Mouse (Mus musculus) forebrain, embryonic 12.5 days (tissue): ENCODE results near the gene Slit1. TPM values are rescaled to one million over a fixed set of nuclear protein-coding genes. Genes with fewer than 3 reads are reported as not detected.
A peak's percentile ranks its signal among the peaks of the same experiment; 100 is the strongest.

Experiments used
- ATAC-seq: fragments of 200-750 bp; cut with Nextera tagmentation; 2 replicates; pipeline ENCODE4 v1.8.0; 2017; ENCODE audit warnings: moderate TSS enrichment; ENCODE audit not compliant: low FRiP score
- H3K27ac ChIP-seq: fragments of 300-500 bp; sonication (generic); 2 replicates; pipeline ENCODE4 v1.5.1; 2016; ENCODE audit warnings: mild to moderate bottlenecking
- H3K27me3 ChIP-seq: fragments of 300-500 bp; sonication (generic); 2 replicates; pipeline ENCODE4 v1.6.1; 2016; ENCODE audit warnings: mild to moderate bottlenecking
- H3K36me3 ChIP-seq: fragments of 300-500 bp; sonication (generic); replicated peaks from 2 replicates; pipeline ENCODE4 v1.6.1; 2016; ENCODE audit warnings: mild to moderate bottlenecking
- H3K4me1 ChIP-seq: fragments of 300-500 bp; sonication (generic); 2 replicates; pipeline ENCODE4 v1.6.1; 2016
- H3K4me2 ChIP-seq: fragments of 300-500 bp; sonication (generic); 2 replicates; pipeline ENCODE4 v1.6.1; 2016; ENCODE audit warnings: mild to moderate bottlenecking, moderate library complexity
- H3K4me3 ChIP-seq: fragments of 300-500 bp; sonication (generic); replicated peaks from 2 replicates; pipeline ENCODE4 v1.5.1; 2016; ENCODE audit warnings: mild to moderate bottlenecking
- H3K9ac ChIP-seq: fragments of 300-500 bp; sonication (generic); 2 replicates; pipeline ENCODE4 v1.6.1; 2016; ENCODE audit warnings: mild to moderate bottlenecking
- H3K9me3 ChIP-seq: fragments of 300-500 bp; sonication (generic); 2 replicates; pipeline ENCODE4 v1.6.1; 2016
- WGBS: fragments of 180-500 bp; shearing (Covaris S2); methylation state at CpG from one replicate; pipeline ENCODE4 v1.1.7; 2016; 5-methylcytosine and 5-hydroxymethylcytosine counted together
- polyA plus RNA-seq: library from polyadenylated mRNA; unstranded; fragments of >200 nt; fragmentation: Nextera tagmentation; extraction: Ambion mirVana; gene quantifications from 2 replicates; pipeline ENCODE4 v1.2.1, GENCODE M21; 2016

Gene Slit1
- polyA plus RNA-seq, 1 experiment from 2014 or later = 11.0 TPM

- Histone ChIP-seq H3K4me3 (no peak overlapping the region), H3K36me3 (no peaks in the 10 kb centered on the region)
- 21% methylated on average over 19 of the region's 19 CpGs for WGBS
Measured at GRCm38 (mm10) chr19:41716233-41717218, 26.9 kb downstream of the Slit1 start.

GRCm38 (mm10) chr19:41714431-41714917 lies 29.0 kb downstream of the Slit1 start:
- Histone ChIP-seq H3K27me3 (peaks cover 40% of the 10 kb centered on the region), H3K9ac (no peak overlapping the region), H3K4me2 (no peak overlapping the region), H3K9me3 (no peaks in the 10 kb centered on the region), H3K4me3 (no peak overlapping the region), H3K27ac (peak overlapping the region; percentile 59; the same call in 1 of the 2 replicates), H3K4me1 (peaks cover 38% of the 10 kb centered on the region), H3K36me3 (no peaks in the 10 kb centered on the region)
- WGBS = 39% methylated on average over 9 of the region's 9 CpGs
- ATAC-seq = no peak

More at GRCm38 (mm10) chr19:41716233-41717218, 26.9 kb downstream of the Slit1 start:
- peak; percentile 67 for ATAC-seq
- Histone ChIP-seq H3K27me3 (peaks cover 54% of the 10 kb centered on the region), H3K4me1 (peaks cover 38% of the 10 kb centered on the region), H3K4me2 (no peak overlapping the region), H3K27ac (peak overlapping the region; percentile 56; the same call in 1 of the 2 replicates), H3K9me3 (no peaks in the 10 kb centered on the region), H3K9ac (no peak overlapping the region)

- H3K36me3 ChIP-seq = no peaks in the 10 kb centered on the region
- H3K27me3 ChIP-seq = peaks cover 25% of the 10 kb centered on the region; the same call in 1 of the 2 replicates
- no peak overlapping the region for H3K9ac ChIP-seq
- WGBS = 93% methylated on average over 8 of the region's 8 CpGs
- peaks cover 34% of the 10 kb centered on the region for H3K4me1 ChIP-seq
- ATAC-seq = no peak
- H3K4me2 ChIP-seq = no peak overlapping the region
- no peak overlapping the region for H3K4me3 ChIP-seq
- no peak overlapping the region for H3K27ac ChIP-seq
- no peaks in the 10 kb centered on the region for H3K9me3 ChIP-seq
Measured at GRCm38 (mm10) chr19:41712829-41713228, 30.6 kb downstream of the Slit1 start.

- H3K4me2 ChIP-seq = no peak overlapping the region
- H3K27ac ChIP-seq = no peak overlapping the region
- peaks cover 34% of the 10 kb centered on the region for H3K4me1 ChIP-seq
- WGBS = 91% methylated on average over 9 of the region's 9 CpGs
- ATAC-seq = no peak
- H3K27me3 ChIP-seq = peaks cover 23% of the 10 kb centered on the region
- no peaks in the 10 kb centered on the region for H3K9me3 ChIP-seq
- no peaks in the 10 kb centered on the region for H3K36me3 ChIP-seq
- no peak overlapping the region for H3K4me3 ChIP-seq
- H3K9ac ChIP-seq = no peak overlapping the region
Measured at GRCm38 (mm10) chr19:41711665-41712064, 31.8 kb downstream of the Slit1 start.

GRCm38 (mm10) chr19:41709497-41710165 lies 33.8 kb downstream of the Slit1 start:
- peaks cover 23% of the 10 kb centered on the region for H3K27me3 ChIP-seq
- H3K9ac ChIP-seq = no peak overlapping the region
- H3K4me2 ChIP-seq = no peak overlapping the region
- H3K9me3 ChIP-seq = no peaks in the 10 kb centered on the region
- H3K4me3 ChIP-seq = no peak overlapping the region
- no peak overlapping the region for H3K27ac ChIP-seq
- H3K4me1 ChIP-seq = peaks cover 37% of the 10 kb centered on the region
- H3K36me3 ChIP-seq = no peaks in the 10 kb centered on the region
- peak; percentile 33; the same call in 1 of the 2 replicates for ATAC-seq
- WGBS = 72% methylated on average over 12 of the region's 12 CpGs

GRCm38 (mm10) chr19:41707850-41708249 lies 35.6 kb downstream of the Slit1 start:
- no peak overlapping the region for H3K4me3 ChIP-seq
- no peak overlapping the region for H3K9ac ChIP-seq
- H3K27ac ChIP-seq = no peak overlapping the region
- no peak for ATAC-seq
- peaks cover 33% of the 10 kb centered on the region for H3K4me1 ChIP-seq
- no peaks in the 10 kb centered on the region for H3K36me3 ChIP-seq
- no peak overlapping the region for H3K4me2 ChIP-seq
- no peaks in the 10 kb centered on the region for H3K9me3 ChIP-seq
- WGBS = 56% methylated on average over 12 of the region's 12 CpGs
- peaks cover 23% of the 10 kb centered on the region for H3K27me3 ChIP-seq

GRCm38 (mm10) chr19:41706094-41706828 lies 37.2 kb downstream of the Slit1 start:
- no peak for ATAC-seq
- Histone ChIP-seq H3K27me3 (peaks cover 20% of the 10 kb centered on the region; the same call in 1 of the 2 replicates), H3K27ac (no peak overlapping the region), H3K36me3 (no peaks in the 10 kb centered on the region), H3K9ac (no peak overlapping the region), H3K4me1 (peaks cover 33% of the 10 kb centered on the region), H3K4me3 (no peak overlapping the region), H3K4me2 (no peak overlapping the region), H3K9me3 (no peaks in the 10 kb centered on the region)
- 73% methylated on average over 17 of the region's 17 CpGs for WGBS

GRCm38 (mm10) chr19:41705416-41705815 lies 38.0 kb downstream of the Slit1 start:
- WGBS = 48% methylated on average over 12 of the region's 12 CpGs
- H3K4me3 ChIP-seq = no peak overlapping the region
- H3K9me3 ChIP-seq = no peaks in the 10 kb centered on the region
- H3K36me3 ChIP-seq = no peaks in the 10 kb centered on the region
- no peak overlapping the region for H3K27ac ChIP-seq
- H3K9ac ChIP-seq = no peak overlapping the region
- peaks cover 24% of the 10 kb centered on the region; the same call in 1 of the 2 replicates for H3K27me3 ChIP-seq
- no peak overlapping the region for H3K4me2 ChIP-seq
- no peak; the same call in 1 of the 2 replicates for ATAC-seq
- peaks cover 36% of the 10 kb centered on the region for H3K4me1 ChIP-seq

GRCm38 (mm10) chr19:41702638-41703037 lies 40.8 kb downstream of the Slit1 start:
- Histone ChIP-seq H3K4me3 (no peak overlapping the region), H3K27me3 (peaks cover 24% of the 10 kb centered on the region; the same call in 1 of the 2 replicates), H3K4me1 (peaks cover 58% of the 10 kb centered on the region), H3K4me2 (no peak overlapping the region), H3K27ac (no peak overlapping the region), H3K9ac (no peak overlapping the region), H3K9me3 (no peaks in the 10 kb centered on the region), H3K36me3 (no peaks in the 10 kb centered on the region)
- no peak for ATAC-seq
- WGBS = 83% methylated on average over 6 of the region's 6 CpGs

GRCm38 (mm10) chr19:41698857-41699424 lies 44.5 kb downstream of the Slit1 start:
- Histone ChIP-seq H3K27ac (peak overlapping the region; percentile 53; the same call in 1 of the 2 replicates), H3K4me2 (peak overlapping the region; percentile 0; the same call in 1 of the 2 replicates), H3K27me3 (0 out of 2 replicates have a peak, but pooled peaks cover 12% of the 10 kb centered on the region), H3K4me3 (no peak overlapping the region), H3K4me1 (peaks cover 62% of the 10 kb centered on the region), H3K9ac (no peak overlapping the region), H3K9me3 (no peaks in the 10 kb centered on the region), H3K36me3 (no peaks in the 10 kb centered on the region)
- 28% methylated on average over 5 of the region's 5 CpGs for WGBS
- ATAC-seq = peak; percentile 9; the same call in 1 of the 2 replicates

GRCm38 (mm10) chr19:41697807-41698515 lies 45.5 kb downstream of the Slit1 start:
- Histone ChIP-seq H3K27ac (peak overlapping the region; percentile 83), H3K4me2 (no peak overlapping the region), H3K9ac (no peak overlapping the region), H3K9me3 (no peaks in the 10 kb centered on the region), H3K36me3 (no peaks in the 10 kb centered on the region), H3K4me1 (peaks cover 72% of the 10 kb centered on the region), H3K27me3 (0 out of 2 replicates have a peak, but pooled peaks cover 12% of the 10 kb centered on the region), H3K4me3 (no peak overlapping the region)
- WGBS = 75% methylated on average over 6 of the region's 6 CpGs
- peak; percentile 57 for ATAC-seq
